Mouse (Mus musculus) cerebellum, adult 18-20 months (tissue): ENCODE data around the gene Fgf12.

ENCODE experiments used
- DNase-seq, 2 experiments: peaks; one replicate each; pipeline ENCODE4 v3.0.0; 2021

Fgf12 gene

GRCm38 (mm10) chr16:28752638-28753118, at the start of gene Fgf12:
TSS of gene Fgf12 (minus strand) at chr16:28753068.
- peak; percentile 67 to 73 for DNase-seq

DNA sequence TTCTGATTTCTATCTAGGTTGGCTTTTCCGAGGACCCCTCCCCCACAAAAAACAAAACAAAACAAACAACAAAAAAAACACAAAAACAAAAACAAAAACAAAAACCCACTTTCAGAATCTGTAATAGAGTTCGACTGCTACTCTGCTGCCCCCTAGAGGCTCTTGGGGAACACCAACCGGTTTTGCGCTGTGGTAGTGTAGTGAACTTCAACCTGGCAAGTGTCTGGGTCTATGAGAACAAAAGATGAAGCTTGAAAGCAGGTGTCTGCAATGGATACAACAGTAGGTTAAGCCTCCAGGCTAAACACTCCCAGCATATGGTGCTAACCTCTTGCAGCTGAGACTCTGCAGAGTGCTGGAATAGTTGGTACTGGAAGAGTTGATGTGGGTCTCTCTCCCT, 40.2 kb upstream of the Fgf12 start:
- DNase-seq = peak; percentile 61 to 68

DNA sequence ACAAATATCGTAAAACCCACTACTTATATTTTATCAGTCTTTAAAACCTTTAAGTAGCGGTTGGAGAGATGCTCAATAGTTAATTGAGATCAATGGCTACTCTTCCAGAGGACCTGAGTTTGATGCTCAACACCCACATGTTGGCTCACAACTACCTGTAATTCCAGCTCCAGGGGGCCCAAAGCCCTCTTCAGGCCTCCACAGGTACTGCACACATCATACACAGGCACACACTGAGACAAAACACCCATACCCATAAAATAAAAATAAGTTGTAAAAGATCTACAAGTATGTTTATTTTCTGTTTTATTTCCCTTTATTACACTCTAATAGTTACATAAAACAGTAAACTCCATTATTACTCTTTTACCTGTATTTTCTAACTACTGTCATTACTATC, 17.4 kb upstream of the Fgf12 start:
- no peak for DNase-seq

- DNase-seq = peak; percentile 78 to 82
Observed at GRCm38 (mm10) chr16:28761417-28761976, 8.6 kb upstream of the Fgf12 start.

- peak; percentile 91 to 93 for DNase-seq
Observed at GRCm38 (mm10) chr16:28753124-28753917, 453 bp upstream of the Fgf12 start.

DNA sequence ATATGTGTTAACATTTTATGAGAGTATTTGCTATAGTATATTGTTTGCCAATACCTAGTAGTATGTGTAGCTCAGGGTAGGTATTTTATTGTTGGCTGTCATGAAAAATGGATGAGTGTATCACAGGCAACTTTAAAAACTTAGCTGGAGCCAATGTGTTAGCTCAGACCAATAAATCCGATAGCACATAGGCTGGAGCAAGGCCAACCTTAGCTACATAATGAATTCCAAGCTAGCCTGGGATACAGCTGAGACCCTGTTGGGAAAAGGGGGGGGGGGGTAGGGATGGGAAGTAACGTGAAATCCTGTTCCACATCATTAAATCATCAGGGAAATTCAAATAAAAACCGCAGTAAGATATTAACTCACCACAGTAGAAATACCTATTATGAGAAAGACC, 18.4 kb downstream of the Fgf12 start:
- no peak for DNase-seq

DNA sequence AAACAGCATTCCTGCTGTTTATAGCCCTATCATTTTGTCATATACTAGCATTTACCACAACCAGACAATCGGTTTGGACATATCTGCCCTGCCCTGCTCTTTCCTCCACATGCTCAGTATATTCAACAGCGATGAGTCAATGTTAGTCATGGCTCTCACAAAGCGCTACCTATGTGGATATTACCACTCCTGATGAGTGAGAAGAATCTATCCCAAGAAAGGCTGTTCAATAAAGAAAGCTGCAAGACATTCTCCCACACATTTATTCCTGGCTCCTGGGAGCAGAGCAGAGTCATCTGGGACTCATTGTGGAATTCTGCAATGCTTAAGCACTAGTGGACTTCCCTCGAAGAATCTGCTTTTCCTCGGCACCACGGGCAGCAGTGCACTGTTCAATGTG, 26.1 kb downstream of the Fgf12 start:
- DNase-seq = no peak

DNA sequence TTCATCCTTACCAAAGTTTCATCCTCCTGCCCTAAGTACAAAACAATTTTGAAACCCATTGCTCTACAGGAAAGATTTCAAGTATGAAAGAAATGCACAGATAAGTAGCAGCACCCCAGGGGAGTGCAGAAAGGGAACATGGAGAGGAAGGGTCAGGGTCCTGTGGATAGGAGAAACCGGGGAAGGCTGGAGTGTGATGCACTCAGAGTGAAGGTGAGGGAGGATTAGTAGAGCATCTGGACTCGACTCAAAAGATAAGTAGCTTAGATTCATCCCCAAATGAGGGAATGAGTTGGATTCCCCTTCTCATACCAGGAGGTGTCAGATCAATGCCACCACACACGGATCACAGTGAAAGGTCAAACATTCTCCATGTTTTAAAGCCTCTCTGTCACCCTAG, 46.2 kb downstream of the Fgf12 start:
- DNase-seq = no peak

- DNase-seq = peak; percentile 43 to 50
Observed at GRCm38 (mm10) chr16:28700346-28700745, 52.5 kb downstream of the Fgf12 start.

DNA sequence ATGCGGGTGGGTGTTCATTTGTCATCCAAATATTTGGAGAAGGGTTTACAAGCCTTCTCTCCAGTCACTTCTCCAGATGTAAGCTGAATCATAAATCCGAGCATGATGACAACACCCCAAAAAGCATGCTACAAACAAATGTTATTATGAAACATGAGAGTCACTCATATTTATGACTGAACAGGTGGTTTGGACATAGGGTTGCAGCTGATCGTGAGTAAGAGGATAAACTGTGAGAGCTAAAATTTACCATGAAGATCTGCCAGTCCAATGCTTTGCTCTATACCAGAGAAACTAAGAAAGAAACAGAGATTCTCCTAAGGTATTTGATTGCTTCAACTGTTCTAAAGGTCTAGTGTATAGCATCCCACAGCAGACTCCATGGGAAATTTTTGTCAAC, 56.0 kb downstream of the Fgf12 start:
- DNase-seq = no peak

GRCm38 (mm10) chr16:28694113-28694899, 58.6 kb downstream of the Fgf12 start:
- no peak for DNase-seq

DNA sequence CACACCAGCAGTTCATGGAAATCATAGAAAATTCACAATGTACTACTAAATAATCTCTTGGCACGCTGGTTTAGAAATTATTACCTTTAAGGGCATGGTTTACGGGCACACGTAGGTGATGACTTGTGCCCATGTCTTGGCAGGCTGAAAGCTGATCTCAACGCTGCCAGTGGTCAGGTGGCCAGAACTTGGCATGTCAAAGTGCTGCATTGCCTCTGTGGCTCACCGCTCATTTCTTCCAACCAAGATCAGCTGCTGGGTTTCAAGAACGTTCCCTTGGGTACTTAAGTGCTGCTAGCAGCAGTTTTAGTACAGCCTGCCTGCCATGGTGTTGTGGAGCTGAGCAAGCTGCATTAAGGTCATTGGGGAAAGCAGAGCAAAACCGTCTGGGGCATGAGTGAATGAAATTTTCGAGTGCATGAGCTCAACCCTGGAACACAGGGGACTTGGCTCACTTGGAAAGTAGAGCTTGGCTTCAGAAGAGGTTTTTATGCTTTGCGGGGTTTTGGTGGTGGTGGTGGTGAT, 63.9 kb downstream of the Fgf12 start:
- peak; percentile 52 to 55 for DNase-seq

- DNase-seq = no peak
Observed at GRCm38 (mm10) chr16:28681625-28682024, 71.2 kb downstream of the Fgf12 start.

DNA sequence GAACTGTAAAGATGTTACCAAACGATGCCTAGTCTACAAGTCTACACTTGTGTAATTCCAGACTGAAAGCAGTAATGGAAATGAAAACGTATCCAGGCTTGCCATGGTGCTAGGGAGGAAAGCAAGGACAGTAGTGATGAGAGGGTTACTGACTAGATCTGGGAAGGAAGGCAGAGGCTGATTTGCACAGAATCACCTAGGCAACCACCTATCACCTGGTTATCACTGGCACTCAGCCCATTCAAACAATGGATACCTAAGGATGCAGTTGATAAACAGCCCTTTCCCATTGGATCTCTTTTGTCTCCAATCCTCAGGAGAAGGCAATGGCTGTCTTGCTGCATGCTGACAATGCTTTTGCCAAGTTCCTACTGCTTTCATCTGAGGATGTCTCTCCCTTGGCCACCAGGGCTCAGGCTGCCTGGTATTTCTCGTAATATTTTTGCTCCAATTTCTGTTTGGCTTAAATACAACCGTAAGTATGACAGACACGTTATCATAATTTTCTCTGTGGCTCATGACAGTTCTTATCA, 84.0 kb downstream of the Fgf12 start:
- peak in 1 of 2 experiments; percentile 25 for DNase-seq

DNA sequence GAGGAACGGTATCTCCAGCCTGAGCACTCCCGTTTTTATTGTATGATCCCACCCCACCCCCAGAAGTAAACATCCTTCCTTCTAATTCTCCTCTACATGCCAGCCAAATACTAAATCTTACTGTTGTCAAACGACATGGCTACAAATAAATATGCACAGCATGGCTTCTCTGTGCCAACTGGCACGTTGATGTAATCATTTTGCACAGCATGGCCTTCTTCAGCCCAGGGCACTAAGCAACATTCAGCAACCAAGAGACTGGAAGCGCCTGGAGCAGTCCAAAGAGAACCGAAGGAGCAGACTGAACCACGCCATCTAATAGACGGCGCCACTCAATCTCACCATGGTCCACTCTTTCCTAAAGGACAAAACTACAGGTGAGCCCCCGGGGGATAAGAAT, 100.2 kb downstream of the Fgf12 start:
- DNase-seq = peak; percentile 66 to 74

GRCm38 (mm10) chr16:28650589-28650988, 102.3 kb downstream of the Fgf12 start:
- peak; percentile 31 to 52 for DNase-seq

DNA sequence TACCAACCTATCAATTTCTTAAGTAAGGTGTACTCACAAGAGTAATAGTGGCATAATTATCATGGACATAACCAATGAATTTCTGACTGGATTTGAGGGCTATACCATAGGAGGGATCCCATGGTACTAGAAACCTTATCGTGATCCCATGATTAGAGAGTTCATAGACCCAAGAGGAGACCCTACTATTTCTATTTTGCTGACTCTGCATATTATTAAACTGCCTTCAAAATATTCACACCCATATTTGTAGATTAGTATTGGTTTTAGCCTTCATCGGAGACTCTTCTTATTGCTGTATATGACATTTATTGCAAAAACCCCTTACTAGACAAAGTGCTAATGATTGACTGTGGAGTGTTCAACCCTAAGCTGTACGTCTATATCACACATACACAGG, 107.8 kb downstream of the Fgf12 start:
- no peak for DNase-seq

GRCm38 (mm10) chr16:28631721-28632120, 121.1 kb downstream of the Fgf12 start:
- no peak for DNase-seq

GRCm38 (mm10) chr16:28630771-28631484, 121.9 kb downstream of the Fgf12 start:
- DNase-seq = no peak

- DNase-seq = no peak
Observed at GRCm38 (mm10) chr16:28626259-28626658, 126.6 kb downstream of the Fgf12 start.

DNA sequence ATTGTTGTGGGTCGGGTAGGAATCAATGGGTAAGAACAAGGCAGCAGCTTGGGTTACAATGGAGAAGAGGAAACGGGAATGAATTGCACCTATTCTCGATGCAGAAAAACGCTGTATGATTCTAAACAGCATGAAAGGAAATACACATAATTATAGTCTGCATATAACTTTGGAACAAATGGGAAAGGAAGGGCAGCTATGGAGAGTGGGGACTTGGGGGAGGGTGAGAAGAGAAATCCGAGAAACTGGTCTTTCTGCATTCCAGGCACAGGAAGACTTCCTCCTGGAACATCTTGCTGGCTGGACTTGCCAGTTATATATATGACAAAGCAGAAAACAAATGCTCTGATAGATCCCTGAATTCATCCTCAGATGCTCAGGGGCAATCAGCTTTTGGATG, 127.2 kb downstream of the Fgf12 start:
- no peak for DNase-seq

- no peak for DNase-seq
Observed at GRCm38 (mm10) chr16:28614412-28614811, 138.5 kb downstream of the Fgf12 start.
